Mouse (Mus musculus) bone marrow, adult 2 months (tissue): ENCODE measurements around the gene Tmem242.

Source experiments
- CTCF ChIP-seq: fragments of 200-500 bp; IDR thresholded peaks from 2 replicates; pipeline ENCODE4 v1.5.1; 2011; ENCODE audit warnings: low read length, control low read depth; ENCODE audit not compliant: control insufficient read depth, insufficient read depth
- POLR2A ChIP-seq: fragments of 200-500 bp; IDR thresholded peaks from 2 replicates; pipeline ENCODE4 v1.6.1; 2011; ENCODE audit warnings: low read depth, mild to moderate bottlenecking, control low read depth, low read length, borderline replicate concordance; ENCODE audit not compliant: control insufficient read depth

DNA sequence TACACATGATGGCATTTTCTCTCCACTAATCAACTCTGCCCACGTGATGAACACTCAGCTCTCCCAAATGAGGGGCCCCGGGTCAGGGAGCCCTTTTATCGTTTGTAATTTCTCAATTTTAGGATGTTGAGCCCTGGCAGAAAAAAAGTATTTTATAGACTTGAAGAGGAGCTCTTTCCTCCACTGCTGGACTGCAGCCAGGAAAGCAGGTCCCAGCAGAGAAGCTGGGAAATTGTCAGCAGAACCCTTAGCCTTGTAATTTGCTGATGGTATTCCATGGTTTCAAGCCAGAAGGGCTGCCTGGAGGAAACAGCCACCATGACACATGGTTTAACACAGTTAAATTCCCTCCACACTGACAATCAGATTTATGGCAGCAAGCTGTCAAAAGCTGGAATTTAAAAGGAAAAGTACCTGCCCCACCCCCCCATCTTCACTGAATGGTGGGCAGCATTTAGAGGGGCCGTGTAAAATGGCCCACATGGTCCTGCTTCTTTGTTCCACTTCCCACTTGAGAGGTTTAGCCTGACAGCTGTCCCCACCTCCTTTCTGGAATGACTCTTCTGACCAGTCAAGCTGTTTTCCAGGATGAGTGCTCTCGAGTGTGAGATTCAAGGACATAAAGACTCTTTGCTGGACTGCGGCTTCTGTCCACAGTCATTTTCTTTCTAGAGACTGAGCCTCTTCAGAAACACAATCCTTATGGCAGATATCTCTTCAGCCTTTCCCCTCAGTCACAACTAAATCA, 20.1 kb downstream of the Tmem242 start:
- TF ChIP-seq CTCF (no peak), POLR2A (no peak)
